Mouse (Mus musculus) layer of hippocampus, adult 18-20 months (tissue): Measurements from ENCODE around the gene S100a13. TPM values are rescaled to one million over a fixed set of nuclear protein-coding genes. Genes with fewer than 3 reads are reported as not detected.

Experiments used
- DNase-seq, 2 experiments: peaks; one replicate each; pipeline ENCODE4 v3.0.0; 2022; ENCODE audit warnings: low spot score in 2 of 2
- long read RNA-seq: library from polyadenylated mRNA; stranded (forward); transcript quantifications from one replicate; pipeline ENCODE4 v2.0.0, GENCODE M21; 2021
- total RNA-seq, 2 experiments: library from RNA; stranded (reverse); gene quantifications; 2 replicates each; pipeline ENCODE4 v1.2.3; 2021

S100a13 gene
- total RNA-seq, result 10 to 100 TPM; 19.4 to 21.3 TPM
- long read RNA-seq, partial matches to known transcripts, result 13 of 13 reads
- long read RNA-seq, other reads (novel, unspliced or antisense), result 0 of 13 reads

DNA sequence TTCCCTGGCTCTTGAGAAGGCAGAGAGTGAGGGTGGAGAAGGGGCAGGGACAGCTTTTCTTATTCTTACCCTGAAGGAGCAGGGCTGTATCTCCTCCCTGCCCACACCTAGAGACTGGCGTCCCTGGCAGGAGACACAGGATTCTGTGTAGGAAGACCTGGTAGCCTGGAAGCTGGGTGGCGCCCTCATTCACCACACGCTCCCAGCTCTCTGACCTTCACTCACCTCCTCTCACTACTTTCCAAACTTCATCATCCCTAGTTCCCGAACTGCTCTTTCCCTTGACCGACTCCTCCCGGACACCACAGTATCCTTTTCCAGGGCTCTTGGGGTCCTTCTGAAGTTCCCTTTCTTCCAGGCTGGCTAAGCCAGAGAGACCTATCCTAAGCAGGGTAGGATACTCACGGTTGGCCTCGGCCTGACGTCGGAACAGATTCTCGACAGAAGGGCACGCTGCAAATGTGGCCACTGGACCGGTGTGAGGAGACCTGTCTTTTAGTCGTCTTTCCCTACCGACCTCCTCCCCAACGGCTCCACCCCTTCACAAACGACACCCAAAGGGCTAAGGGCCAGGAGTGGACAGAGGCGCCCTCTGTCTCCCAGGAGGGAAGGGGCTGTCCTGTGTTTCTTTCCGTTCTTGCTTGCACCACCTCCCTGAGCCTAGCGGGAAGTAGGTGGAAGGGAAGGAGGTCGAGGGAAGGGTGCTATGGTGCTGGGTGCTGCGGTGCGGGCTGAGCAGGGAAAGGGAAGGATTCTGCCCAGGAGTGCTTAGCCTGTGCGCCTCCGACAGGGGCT, at the start of gene S100a13, which contains the start of gene S100a1:
Gene S100a13, plus strand, starts transcription at position 640 of the 795 bp plus-strand sequence.
Gene S100a1, minus strand, starts transcription at position 597 of the 795 bp plus-strand sequence.
- DNase-seq, result peak in 1 of 2 experiments; percentile 52

DNA sequence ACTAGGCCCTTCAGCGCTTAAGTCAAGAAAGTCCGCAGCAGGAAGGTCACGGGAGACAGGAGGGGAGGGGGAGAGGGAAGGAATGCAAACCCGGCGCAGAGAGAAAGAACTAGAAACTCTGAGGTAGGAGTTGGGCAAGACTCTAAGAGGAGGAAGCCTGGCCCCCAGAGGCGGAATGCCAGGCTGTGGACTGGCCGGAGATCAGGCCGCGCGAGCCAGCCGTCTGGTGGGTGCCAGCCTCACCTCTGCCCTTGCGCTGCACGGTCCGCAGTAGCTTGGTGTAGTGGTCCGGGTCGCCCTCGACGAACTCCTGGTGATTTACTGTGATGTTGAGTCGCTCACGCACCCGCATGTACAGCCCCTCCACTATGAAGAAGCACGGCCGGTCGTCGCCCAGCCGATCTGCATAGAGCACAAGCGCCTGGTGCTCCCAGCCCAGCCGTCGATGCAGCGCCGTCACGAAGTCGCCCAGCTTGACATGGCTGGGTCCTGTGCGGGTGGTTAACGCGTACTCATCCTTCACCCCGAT, 49.6 kb upstream of the S100a13 start:
- DNase-seq, result no peak

DNA sequence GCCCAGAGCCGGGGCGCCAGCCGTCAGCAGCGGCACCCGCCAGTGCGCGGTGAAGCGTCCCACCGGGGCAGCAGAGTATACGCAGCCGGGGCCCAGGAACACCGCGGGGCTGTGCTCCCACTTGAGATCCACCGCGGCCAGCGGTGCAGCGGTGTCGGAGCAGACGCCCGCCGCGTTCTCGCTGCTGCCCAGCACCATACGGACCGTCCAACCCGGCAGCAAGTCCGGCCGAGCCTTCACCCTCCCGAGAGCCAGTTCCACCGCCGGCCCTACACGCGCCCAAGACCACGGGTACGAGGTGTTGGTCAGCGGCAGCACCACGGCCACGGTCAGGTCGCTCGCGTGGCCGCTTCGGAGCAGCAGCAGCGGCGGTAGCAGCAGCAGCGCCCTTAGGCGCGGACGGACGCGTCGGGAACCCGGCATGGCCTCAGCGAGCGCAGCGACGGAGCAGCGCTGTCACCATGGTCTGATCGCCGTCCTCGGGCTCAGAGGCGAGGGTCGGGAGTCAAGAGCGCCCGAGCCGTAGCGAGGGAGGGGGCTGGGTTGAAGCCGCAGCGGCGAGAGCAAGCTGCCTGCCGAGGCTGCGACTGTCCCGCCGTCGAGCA, 49.1 kb upstream of the S100a13 start:
- no peak for DNase-seq

DNA sequence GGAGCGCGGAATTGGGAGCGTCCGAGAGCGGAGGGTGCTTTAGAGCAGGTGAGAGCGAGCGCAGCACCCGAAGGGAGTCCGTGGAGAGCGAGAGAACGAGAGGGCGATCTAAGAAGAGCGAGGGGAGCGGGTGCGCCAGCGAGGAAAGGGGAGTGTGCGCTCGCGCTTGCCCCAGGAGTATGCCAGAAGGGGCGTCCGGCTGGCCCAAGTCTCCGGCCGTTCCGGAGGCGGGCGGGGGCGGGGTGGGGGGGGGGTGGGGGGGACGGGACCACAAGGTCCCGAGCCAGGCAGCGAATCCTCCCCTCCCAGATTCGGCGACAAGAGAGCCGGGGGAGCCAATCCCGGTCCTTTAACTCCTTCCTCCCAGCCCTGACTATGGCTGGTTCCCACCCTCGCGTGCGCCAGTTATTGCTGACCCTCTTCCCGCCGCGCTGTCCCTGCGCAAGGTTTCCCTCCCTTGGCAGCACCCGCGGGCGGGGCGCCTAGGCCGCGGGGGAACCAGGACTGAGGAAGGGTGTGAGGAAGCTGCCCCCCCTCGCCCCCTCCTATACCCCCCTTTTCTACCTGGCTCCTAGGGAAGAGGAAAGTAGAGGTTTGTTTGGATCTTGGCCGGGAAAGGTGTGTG, 48.4 kb upstream of the S100a13 start, which contains the start of gene Npr1:
Gene Npr1, minus strand, starts transcription at position 181 of the 625 bp plus-strand sequence.
- DNase-seq, result no peak

DNA sequence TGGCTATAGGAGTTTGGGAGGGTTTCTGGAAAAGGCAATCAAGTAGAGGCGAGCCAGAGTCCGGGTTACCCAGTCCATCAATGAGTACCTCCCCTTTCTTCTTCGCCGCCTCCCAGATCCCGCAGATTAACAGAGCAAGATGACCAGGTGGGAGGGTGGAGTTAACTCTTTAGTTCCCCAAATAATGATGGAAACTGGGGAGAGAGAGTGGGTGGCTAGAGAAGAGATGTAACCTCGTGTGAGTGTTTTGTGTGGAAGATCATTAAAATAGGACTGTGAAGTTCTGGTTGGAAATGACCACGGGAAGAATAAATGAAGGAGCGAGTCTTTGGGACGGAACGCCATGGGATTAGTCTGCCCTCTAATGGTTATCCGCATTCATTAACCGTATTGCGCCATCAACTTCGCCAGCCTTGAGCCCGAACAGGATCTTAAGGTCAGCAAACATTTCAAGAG, 47.9 kb upstream of the S100a13 start:
- DNase-seq, result peak; percentile 48 to 80

DNA sequence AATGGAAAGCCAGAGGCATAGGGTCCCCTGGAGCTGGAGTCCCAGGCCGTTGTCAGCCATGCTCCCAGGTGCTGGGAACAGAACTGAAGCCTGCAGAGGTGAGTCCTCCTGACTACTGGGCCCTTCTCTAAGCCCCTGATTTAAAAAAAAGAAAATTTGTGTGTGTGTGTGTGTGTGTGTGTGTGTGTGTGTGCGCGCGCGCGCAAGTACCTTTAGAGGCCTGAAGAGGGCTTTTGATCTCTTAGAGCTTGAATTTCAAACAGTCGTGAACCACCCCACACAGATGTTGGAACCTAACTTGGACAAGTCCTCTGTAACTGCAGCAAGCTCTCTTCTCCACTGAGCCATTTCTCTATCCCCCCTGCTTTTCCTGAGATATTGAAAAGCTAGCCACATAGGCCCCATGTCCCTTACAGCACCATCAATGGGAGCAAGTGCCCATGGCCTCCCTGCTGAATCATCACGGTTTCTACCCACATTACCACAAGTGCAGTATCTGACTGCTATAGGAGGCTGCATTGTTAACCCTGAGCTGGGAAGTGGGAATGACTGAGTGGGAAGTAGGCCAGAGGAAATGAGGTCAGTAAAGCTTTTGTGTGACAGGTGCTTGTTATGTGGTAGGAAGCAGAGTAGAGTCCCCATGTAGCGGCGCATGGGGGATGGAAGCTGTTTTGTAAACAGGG, 46.5 kb upstream of the S100a13 start:
- DNase-seq, result no peak

DNA sequence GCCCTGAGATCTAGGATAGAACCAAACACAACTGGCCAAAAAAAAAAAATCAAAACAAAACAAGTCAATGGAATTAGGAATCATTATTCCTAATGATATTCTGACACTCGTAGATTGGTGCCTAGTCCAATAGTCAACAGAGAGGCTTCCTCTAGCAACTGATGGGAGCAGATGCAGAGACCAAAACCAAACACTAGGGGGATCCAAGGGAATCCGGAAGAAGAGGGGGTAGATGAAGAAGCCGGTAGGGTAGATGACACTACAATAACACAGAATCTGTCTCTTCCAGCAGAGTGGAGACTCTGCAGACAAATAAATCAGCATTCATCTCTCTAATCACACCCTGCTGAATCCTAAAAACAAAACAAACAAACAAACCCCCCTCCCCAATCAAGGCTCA, 42.0 kb upstream of the S100a13 start:
- peak in 1 of 2 experiments; percentile 56 for DNase-seq

DNA sequence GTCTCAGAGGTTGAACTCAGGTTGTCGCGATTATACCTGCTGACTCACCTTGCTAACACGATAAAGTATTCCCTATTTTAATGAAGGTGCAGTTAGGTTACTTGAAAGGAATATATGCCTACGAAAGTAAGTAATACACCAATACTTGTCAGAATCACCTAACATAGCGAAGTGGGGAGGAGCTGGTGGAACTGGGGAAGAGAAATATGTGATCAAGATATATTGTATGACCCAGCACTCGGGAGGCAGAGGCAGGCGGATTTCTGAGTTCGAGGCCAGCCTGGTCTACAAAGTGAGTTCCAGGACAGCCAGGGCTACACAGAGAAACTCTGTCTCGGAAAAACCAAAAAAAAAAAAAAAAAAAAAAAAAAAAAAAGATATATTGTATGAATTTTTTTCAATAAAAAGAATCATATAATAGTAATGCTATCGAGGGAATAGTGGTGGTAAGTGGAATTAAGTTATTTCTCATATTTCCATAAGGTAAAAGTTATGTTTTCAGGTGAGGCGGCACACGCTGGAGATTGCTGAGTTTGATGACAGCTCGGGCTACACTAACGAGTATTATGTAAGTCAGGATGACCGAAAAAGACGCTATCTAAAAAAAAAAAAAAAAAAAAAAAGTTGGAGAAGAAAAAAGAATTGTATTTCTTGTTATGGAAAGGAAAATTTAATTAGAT, 38.9 kb upstream of the S100a13 start:
- no peak for DNase-seq

DNA sequence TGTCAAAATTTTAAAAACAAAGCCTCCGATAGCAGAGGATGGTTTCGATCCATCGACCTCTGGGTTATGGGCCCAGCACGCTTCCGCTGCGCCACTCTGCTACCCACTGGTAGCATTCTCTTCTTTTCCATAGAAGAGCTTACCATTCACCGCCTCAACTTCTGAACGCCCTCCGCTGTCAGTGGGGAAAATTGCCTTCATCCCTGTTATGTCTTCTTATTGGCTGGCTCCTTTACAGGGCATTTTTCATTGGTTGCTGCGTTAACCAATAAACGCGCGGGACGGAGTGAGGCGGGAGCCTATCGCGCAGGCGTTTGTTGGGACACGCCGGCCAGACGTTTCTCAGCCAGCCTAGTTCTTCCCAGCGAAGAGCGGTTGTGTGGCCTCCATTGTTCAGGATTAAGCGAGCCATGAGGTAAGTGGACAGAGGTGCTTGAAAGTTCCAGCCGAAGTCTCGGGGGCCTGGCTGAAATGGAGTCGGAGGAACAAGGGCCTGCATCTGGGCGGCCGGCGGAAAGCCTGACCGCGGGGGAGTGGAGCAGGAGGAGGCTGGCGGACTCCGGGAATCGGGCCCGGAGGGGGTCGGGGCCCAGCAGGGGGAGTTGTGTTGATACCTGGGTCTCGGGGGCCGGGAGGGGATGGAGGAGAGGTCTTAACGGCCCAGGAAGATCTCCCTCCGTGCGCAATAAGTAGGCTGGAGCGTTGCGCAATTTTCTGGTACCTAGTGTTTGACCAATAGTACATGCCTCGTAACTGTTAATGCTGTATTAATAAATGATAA, 38.2 kb upstream of the S100a13 start, which contains the start of gene Ilf2:
Gene Ilf2, plus strand, starts transcription at position 296 of the 781 bp plus-strand sequence.
- DNase-seq, result peak; percentile 95 to 98

DNA sequence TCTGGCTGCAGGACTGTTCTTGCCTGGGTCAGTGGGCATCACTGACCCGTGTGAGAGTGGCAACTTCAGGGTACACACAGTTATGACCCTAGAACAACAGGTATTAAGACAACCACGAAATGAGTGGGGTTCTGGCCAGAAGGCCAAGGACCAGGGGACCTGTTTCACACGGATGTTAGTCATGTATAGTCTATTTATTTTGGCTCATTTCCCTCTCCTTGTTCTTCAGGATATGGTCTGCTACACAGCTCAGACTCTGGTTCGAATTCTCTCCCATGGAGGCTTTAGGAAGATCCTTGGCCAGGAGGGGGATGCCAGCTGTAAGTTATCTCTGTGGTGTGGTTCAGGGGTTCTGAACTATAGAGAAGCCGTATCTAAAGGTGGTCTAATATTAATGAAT, 27.2 kb upstream of the S100a13 start:
- no peak for DNase-seq

DNA sequence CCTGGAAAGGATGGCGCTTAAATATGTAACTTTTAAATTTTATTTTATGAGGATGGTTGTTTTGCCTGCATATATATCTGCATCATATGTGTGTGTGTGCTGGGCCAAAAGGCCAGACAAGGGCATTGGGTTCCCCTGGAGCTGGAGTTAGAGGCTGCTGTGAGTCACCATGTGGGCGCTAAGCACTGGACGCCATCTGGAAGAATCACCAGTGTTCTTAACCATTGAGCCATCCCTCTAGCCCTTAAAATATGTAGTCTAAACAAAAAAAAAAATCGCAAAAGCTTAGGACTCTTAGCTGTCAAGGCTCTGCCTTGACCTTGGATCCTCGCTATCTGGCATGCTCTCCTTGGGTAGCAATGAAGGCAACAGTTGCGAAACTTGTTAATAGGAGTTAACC, 25.7 kb upstream of the S100a13 start:
- DNase-seq, result no peak

DNA sequence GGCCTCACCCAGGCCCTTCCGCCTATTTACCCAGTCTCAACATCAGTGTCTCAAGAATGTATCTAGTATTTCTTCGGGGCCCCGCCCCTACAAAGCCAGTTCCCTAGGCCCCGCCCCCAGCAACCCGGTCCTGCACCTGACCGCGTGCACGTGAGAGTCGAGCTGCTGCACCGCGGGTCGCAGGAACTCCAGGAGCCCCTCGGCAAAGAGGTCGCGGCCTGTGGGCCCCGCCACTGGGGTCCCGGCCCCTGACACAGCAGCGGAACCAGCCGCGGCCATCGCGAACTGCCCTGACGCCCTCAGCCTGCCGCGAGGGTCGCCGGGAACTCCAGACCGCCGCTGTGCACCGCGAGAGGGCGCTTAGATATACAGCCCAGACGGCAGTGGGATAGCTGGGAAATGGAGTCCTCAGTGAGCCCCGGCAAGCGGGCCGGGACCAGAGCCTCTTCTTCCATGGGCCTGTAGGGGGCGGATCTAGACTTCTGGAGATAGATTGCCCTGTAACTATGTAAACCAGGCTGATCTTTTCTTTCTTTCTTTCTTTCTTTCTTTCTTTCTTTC, 23.5 kb upstream of the S100a13 start, which contains the start of gene Snapin:
Gene Snapin, minus strand, starts transcription at position 338 of the 561 bp plus-strand sequence.
- peak; percentile 91 to 97 for DNase-seq

DNA sequence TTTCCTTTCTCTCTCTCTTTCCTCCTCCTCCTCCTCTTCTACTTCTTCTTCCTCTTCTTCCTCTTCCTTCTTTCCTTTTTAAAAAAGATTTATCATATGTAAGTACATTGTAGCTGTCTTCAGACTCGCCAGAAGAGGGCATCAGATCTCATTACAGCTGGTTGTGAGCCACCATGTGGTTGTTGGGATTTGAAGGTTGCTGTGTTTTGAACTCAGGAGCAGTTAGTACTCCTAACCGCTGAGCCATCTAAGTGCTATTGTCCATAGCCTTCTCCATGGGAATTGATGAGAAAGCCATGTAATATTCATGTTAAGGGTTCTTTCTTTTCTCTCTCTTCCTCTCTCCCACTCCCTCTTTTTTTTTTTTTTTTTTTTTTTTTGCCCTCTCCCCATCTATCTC, 22.9 kb upstream of the S100a13 start:
- peak in 1 of 2 experiments; percentile 44 for DNase-seq

DNA sequence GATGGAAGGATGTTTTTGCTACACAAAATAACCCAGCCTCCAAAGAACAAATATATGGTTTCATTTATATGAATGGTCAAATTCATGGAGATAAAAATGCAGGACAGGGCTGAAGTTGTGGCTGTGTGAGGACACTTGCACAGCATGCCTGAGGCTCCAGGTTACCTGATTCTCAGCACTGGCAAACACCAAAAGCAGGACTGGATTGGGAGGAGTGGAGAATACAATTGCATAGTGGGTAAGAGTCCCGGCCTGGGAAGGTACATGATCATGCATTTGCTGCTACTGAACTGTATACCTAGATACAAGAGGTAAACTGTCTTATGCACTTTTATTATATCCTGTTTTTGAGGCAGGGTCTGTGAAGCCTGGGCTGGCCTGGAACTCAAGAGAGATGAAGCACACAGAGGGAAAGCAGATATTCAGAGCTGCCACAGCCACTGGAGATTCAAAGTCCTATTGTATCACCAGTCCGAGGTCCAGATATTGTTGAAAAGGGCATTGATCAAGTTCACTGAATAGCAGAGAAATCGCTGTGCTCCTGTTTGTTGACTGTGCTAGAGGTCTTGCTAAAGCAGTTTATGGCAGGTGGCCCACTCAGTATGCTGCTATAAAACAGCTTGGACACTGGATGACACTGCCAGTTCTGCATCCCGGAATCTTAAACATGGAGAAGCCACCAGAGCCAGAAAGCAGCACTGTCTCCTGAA, 20.2 kb upstream of the S100a13 start:
- DNase-seq, result no peak

DNA sequence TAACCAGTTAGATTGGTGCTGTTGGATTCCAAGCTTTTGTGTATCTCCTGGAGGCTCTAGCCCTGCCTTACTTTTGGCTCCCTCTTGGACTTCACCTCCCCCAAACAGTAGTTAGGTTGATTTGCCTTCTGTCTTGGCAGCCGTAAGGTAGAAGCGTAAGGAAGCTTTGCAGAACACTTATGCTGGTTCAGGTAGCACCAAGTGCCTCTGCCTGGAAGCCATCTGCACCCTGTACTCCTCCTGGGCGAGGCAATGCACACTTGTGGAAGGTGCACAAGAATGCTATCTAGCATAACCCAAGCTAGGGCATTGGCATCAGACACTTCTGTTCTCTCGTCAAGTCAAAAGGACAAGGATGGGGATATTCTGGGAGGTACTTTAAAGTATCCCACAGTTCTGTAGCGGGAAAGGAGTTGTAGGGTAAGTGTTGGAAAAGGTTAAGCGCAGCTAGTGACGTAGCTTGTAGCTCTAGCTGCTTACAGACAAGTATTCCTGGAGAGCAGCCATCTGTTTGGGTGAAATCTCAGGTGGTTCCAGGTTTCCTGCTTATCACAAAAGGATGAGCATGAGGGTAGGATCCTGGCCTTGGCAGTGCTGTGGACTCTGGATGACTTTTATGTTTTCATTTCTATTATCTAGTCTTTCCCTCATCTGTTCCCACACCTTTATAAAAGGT, 18.2 kb upstream of the S100a13 start:
- DNase-seq, result no peak

DNA sequence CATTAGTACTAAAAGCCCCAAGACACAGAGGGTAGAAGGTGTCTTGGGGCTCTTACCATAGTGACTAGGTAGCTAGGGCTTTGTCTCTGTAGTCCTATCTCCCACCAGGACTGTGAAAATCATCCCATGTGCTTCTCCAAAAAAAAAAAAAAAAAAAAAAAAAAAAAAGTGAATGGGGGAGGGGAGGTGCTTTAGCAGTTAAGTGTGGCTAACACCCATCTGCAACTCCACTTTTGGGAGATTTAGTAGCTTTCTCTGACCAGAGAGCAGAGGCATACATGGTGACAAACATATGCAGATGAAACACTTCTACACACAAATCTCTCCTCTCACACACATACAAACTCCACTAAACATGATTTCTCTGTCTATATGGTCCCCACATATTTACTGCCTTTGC, 16.6 kb upstream of the S100a13 start:
- no peak for DNase-seq

DNA sequence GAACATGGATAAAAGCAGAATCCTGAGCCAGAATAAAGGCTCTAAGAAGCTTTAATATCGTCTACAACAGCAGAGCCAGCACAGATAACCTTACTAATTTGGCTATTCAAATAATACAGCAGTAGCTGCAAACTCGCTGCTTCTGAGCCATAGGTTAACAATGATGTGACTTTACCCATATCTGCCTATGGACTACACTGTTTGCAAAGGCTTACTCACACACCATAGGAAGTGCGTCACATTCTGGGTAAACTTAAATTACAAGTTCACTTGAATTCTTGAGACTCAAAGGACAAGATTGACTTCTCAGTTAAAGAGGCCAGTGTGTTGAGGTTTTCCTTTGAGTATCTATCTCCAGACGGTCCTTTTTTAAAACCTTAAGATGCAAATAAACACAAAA, 10.8 kb upstream of the S100a13 start:
- no peak for DNase-seq

DNA sequence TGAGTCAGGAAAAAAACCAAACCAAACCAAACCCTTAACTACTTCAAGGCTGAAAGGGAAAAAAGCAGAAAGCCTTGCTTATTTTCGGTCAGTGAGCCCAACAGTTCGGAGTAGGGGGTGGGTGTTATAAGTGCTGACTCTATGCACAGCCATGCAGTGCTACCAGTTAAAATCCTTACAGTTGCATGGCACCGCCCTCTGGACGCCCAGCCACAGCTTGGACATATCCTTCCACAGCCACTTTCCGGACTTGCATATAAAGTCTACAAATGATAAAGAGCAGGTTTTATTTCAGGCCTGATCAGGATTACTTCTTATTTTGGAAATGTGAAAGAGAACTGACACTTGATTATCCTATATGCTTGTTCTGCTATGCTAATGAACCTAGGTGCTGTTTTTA, 9.0 kb upstream of the S100a13 start:
- DNase-seq, result no peak
